Mouse (Mus musculus) limb, embryonic 14.5 days (tissue): Measurements from ENCODE around the gene Smad3. TPM values are rescaled to one million over a fixed set of nuclear protein-coding genes. Genes with fewer than 3 reads are reported as not detected.

Experiments used
- ATAC-seq: fragments of 200-750 bp; cut with Nextera tagmentation; 2 replicates; pipeline ENCODE4 v1.8.0; 2017; ENCODE audit warnings: low read depth, moderate number of reproducible peaks, moderate TSS enrichment; ENCODE audit not compliant: low FRiP score
- DNase-seq: peaks from one replicate; pipeline ENCODE4 v3.0.0-alpha.2; 2015; ENCODE audit warnings: low spot score
- H3K27ac ChIP-seq: fragments of 300-500 bp; sonication (generic); replicated peaks from 2 replicates; pipeline ENCODE4 v1.5.1; 2014; ENCODE audit warnings: low read depth, mild to moderate bottlenecking, low read length, moderate library complexity, mixed read lengths
- H3K27me3 ChIP-seq: fragments of 300-500 bp; sonication (generic); 2 replicates; pipeline ENCODE4 v1.6.1; 2014; ENCODE audit warnings: low read length, mixed read lengths; ENCODE audit not compliant: control insufficient read depth, insufficient read depth
- H3K36me3 ChIP-seq: fragments of 300-500 bp; sonication (generic); 2 replicates; pipeline ENCODE4 v1.6.1; 2014; ENCODE audit warnings: mild to moderate bottlenecking, low read length, moderate library complexity, mixed read lengths; ENCODE audit not compliant: control insufficient read depth, insufficient read depth
- H3K4me1 ChIP-seq: fragments of 300-500 bp; sonication (generic); 2 replicates; pipeline ENCODE4 v1.6.1; 2014; ENCODE audit warnings: antibody characterized with exemption, low read length, mixed read lengths; ENCODE audit not compliant: control insufficient read depth, insufficient read depth
- H3K4me2 ChIP-seq: fragments of 300-500 bp; sonication (generic); replicated peaks from 2 replicates; pipeline ENCODE4 v1.6.1; 2014; ENCODE audit warnings: low read depth, mild to moderate bottlenecking, low read length, moderate library complexity; ENCODE audit not compliant: severe bottlenecking
- H3K4me3 ChIP-seq: fragments of 300-500 bp; sonication (generic); replicated peaks from 2 replicates; pipeline ENCODE4 v1.5.1; 2014; ENCODE audit warnings: low read length
- H3K9ac ChIP-seq: fragments of 300-500 bp; sonication (generic); 2 replicates; pipeline ENCODE4 v1.6.1; 2014; ENCODE audit warnings: mild to moderate bottlenecking, low read depth, low read length, moderate library complexity; ENCODE audit not compliant: severe bottlenecking
- H3K9me3 ChIP-seq: fragments of 300-500 bp; sonication (generic); 2 replicates; pipeline ENCODE4 v1.6.1; 2016; ENCODE audit warnings: low read length; ENCODE audit not compliant: control insufficient read depth
- POLR2A ChIP-seq: fragments of 200-500 bp; IDR thresholded peaks from 2 replicates; pipeline ENCODE4 v1.8.0; 2012; ENCODE audit warnings: inconsistent platforms, mild to moderate bottlenecking, moderate library complexity, borderline replicate concordance; ENCODE audit not compliant: insufficient read depth, insufficient read length; ENCODE audit errors: extremely low read depth
- WGBS: fragments of 180-500 bp; shearing (Covaris S2); extraction: QIAGEN DNeasy Blood & Tissue Kit; methylation state at CpG from one replicate; pipeline ENCODE4 v1.1.7; 2014; 5-methylcytosine and 5-hydroxymethylcytosine counted together
- polyA plus RNA-seq, 2 experiments: library from polyadenylated mRNA; depleted of rRNA in 1 of 2; stranded (reverse) in 1 of 2; unstranded in 1 of 2; fragments of >200 nt; fragmentation: Nextera tagmentation in 1 of 2; extraction: Ambion mirVana in 1 of 2; gene quantifications; 2 replicates each; pipeline versions ENCODE4 v1.2.1 to v1.2.3; 2012 to 2014

Smad3 gene
- polyA plus RNA-seq, 2 experiments, result 25.1 to 50.9 TPM

DNA sequence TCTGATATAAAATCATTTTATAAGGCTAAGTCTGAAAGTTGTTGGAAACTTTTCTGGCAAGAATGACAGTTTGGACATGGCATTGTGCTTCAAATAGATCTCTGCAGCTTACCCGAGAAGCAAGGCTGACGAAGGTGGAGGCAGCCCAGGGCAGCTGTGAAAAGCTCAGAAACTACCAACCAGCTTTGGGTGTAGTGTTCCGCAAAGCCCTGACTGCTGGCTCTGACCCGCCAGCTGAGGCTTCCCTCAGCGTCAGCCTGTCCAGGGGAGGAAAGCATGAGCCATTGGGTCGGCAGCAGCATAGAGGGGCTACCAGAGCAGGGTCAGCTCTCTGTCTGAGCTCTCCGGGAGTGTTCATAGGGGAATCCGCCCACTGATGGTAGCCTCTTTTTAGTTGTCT lies 148.5 kb downstream of the Smad3 start:
- Histone ChIP-seq H3K4me1 (peaks cover 50% of the 10 kb centered on the region), H3K9me3 (no peaks in the 10 kb centered on the region), H3K36me3 (no peaks in the 10 kb centered on the region), H3K27me3 (no peaks in the 10 kb centered on the region), H3K4me3 (no peak overlapping the region), H3K27ac (no peak overlapping the region), H3K9ac (no peak overlapping the region), H3K4me2 (no peak overlapping the region)
- no peak for ATAC-seq
- TF ChIP-seq POLR2A, result no peak
- no peak for DNase-seq
- 71% methylated on average over 8 of the region's 8 CpGs for WGBS

DNA sequence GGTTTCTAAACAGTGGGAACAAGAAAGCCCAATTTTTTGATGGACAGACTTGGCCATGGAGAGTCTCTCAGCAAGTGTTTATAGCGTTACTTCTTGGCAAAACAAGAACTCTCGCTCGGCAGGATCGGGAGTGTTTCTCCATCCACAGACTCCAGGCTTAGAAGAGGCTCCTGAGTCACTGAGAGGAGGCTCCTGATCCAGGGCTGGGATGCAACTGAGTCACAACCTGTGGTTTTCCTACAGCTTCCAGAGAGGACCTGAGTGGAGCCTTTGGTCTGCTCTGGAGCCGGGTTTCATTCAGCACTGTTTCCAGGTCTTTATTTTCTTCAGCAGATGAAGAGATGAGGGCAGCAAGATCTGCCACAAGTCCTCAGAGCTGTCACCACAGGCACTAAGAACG lies 149.8 kb downstream of the Smad3 start:
- H3K4me1 ChIP-seq, result peaks cover 49% of the 10 kb centered on the region
- no peak for TF ChIP-seq POLR2A
- H3K9me3 ChIP-seq, result no peaks in the 10 kb centered on the region
- H3K36me3 ChIP-seq, result no peaks in the 10 kb centered on the region
- H3K9ac ChIP-seq, result no peak overlapping the region
- no peak for DNase-seq
- H3K4me3 ChIP-seq, result no peak overlapping the region
- 66% methylated on average over 6 of the region's 6 CpGs for WGBS
- H3K4me2 ChIP-seq, result no peak overlapping the region
- H3K27me3 ChIP-seq, result no peaks in the 10 kb centered on the region
- no peak for ATAC-seq
- no peak overlapping the region for H3K27ac ChIP-seq

DNA sequence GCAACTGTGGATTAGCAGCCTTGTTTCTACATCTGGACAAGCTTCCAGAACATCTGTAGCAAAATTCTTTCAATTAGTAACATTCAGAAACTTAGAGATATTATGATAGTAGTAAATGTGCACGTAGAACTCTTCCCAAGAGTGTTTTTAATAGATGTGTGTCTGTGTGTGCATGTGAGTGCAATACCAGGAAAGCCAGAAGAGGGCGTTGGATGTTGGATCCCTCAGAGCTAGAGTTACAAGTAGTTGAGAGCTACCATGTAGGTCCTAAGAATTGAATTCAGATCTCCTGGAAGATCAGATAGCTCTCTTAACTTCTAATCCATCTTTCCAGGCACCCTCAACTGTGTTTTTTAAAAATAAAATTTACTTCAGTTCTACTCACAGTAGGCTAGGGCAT lies 151.2 kb downstream of the Smad3 start:
- ATAC-seq (no peak), DNase-seq (no peak)
- Histone ChIP-seq H3K36me3 (no peaks in the 10 kb centered on the region), H3K27ac (no peak overlapping the region), H3K4me2 (no peak overlapping the region), H3K9me3 (no peaks in the 10 kb centered on the region), H3K9ac (no peak overlapping the region), H3K27me3 (no peaks in the 10 kb centered on the region), H3K4me3 (no peak overlapping the region), H3K4me1 (peaks cover 36% of the 10 kb centered on the region)
- no peak for TF ChIP-seq POLR2A
- 63% methylated on average over 2 of the region's 2 CpGs for WGBS

DNA sequence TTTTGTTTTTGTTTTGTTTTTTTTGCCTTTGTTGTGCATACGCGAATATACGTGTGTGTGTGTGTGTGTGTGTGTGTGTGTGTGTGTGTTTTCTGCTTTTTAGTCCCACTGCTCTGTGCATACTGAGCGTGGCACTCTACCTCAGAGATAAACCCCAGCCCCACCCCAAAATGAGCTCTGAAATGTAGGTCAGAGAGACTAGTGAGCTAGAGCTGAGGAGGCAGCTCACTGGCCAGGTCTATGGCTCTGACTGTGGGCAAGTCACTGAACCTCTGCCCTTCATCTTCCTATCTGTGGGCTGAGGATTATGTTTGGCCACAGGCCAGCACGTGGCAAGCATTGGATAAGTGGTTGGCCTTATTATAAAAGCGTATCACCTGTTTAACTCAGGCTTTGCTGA lies 153.9 kb downstream of the Smad3 start:
- Histone ChIP-seq H3K27me3 (no peaks in the 10 kb centered on the region), H3K9me3 (no peaks in the 10 kb centered on the region), H3K4me2 (no peak overlapping the region), H3K27ac (no peak overlapping the region), H3K4me3 (peak overlapping the region; percentile 74; the same call in 1 of the 2 replicates), H3K4me1 (peaks cover 13% of the 10 kb centered on the region), H3K9ac (no peak overlapping the region), H3K36me3 (no peaks in the 10 kb centered on the region)
- no peak for DNase-seq
- TF ChIP-seq POLR2A, result no peak
- 56% methylated on average over 6 of the region's 6 CpGs for WGBS
- ATAC-seq, result no peak

DNA sequence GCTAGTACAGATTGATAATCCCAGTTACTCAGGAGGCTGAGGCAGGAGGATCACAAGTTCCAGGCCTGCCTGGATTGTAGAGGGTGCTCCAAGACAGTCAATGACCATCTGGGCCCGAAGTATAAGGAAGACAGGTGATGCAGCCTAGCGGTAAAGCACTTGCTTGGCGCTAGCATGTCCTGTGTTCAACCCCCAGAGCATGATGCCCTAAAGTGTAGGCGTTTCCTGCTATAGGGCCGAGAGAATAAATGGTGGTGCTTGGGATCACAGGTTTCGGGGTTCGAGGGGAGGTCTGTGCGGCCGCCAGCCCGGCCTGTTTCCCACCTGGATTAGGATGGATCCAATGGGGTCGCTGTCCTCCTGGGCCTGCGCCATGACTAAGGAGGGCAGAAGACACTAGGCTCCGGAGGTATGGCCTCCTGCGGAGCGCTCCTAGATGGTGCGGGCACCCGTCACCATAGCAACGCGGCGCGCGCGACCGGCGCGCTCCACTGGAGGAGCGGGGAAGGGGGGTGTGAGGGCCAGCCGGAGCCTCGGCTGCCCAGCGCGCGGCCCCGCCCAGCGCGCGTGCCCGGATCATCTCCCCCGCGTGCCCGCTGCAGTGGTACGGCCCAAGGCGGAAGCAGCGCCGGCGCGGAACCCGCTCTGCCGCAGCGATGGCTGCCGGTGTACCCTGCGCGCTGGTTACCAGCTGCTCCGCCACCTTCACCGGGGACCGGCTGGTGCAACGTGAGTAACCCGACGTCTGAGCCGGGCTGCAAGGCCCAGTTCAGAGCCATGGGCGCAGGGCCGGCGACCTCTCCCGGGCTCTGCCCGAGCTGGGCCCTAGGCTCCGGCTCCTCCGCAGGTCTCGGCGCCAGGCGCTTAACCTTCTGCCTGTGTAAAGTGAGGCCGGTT lies 155.5 kb downstream of the Smad3 start, which contains the start of the genes Iqch and Aagab:
Gene Iqch, minus strand, starts transcription at position 451 of the 897 bp plus-strand sequence.
Gene Aagab, plus strand, starts transcription at position 618 of the 897 bp plus-strand sequence.
- Histone ChIP-seq H3K4me1 (peaks cover 13% of the 10 kb centered on the region), H3K9me3 (no peaks in the 10 kb centered on the region), H3K36me3 (no peaks in the 10 kb centered on the region), H3K4me2 (peak within 1 kb of the TSS; percentile 57), H3K9ac (peak within 1 kb of the TSS; percentile 74), H3K4me3 (peak within 1 kb of the TSS; percentile 74), H3K27me3 (no peaks in the 10 kb centered on the region), H3K27ac (no peak within 1 kb of the TSS)
- ATAC-seq, result peak; percentile 93
- WGBS, result 3% methylated on average over 38 of the region's 70 CpGs
- peak; percentile 90 for DNase-seq
- peak; percentile 68; the same call in 1 of the 2 replicates for TF ChIP-seq POLR2A

Other genes starting within 250 kb of the Smad3 start
- gene Iqch, start 155.5 kb downstream of the Smad3 start, polyA plus RNA-seq (2012; rRNA removed), result 0.05 TPM in 2 replicates
- gene Iqch, start 155.5 kb downstream of the Smad3 start, polyA plus RNA-seq (2014; fragmentation: Nextera tagmentation; extraction: Ambion mirVana), result 0.07 and 0.11 TPM in 2 replicates
- 12.6 and 12.7 TPM in 2 replicates for gene Aagab, start 155.3 kb downstream of the Smad3 start, polyA plus RNA-seq (2012; rRNA removed)
- gene Aagab, start 155.3 kb downstream of the Smad3 start, polyA plus RNA-seq (2014; fragmentation: Nextera tagmentation; extraction: Ambion mirVana), result 25.9 and 27.4 TPM in 2 replicates